Mouse (Mus musculus) intestine, embryonic 16.5 days (tissue): ENCODE data around the gene Gm609. TPM values are rescaled to one million over a fixed set of nuclear protein-coding genes. Genes with fewer than 3 reads are reported as not detected.
"Not testable (repeated sequence)": the region's sequence is repeated elsewhere in the genome, so short reads cannot be mapped to it uniquely, and the experiment has no call there.

ENCODE experiments used
- ATAC-seq: fragments of 200-750 bp; cut with Nextera tagmentation; 2 replicates; pipeline ENCODE4 v1.8.0; 2017; ENCODE audit warnings: moderate TSS enrichment, moderate library complexity
- H3K27ac ChIP-seq: fragments of 300-500 bp; sonication (generic); 2 replicates; pipeline ENCODE4 v1.5.1; 2014; ENCODE audit warnings: mild to moderate bottlenecking, low read length
- H3K27me3 ChIP-seq: fragments of 300-500 bp; sonication (generic); replicated peaks from 2 replicates; pipeline ENCODE4 v1.6.1; 2014; ENCODE audit warnings: low read length, control low read depth, mixed read lengths; ENCODE audit not compliant: control insufficient read depth, insufficient read depth
- H3K36me3 ChIP-seq: fragments of 300-500 bp; sonication (generic); 2 replicates; pipeline ENCODE4 v1.6.1; 2014; ENCODE audit warnings: low read length, control low read depth; ENCODE audit not compliant: control insufficient read depth, insufficient read depth
- H3K4me1 ChIP-seq: fragments of 300-500 bp; sonication (generic); 2 replicates; pipeline ENCODE4 v1.6.1; 2014; ENCODE audit warnings: low read length, control low read depth, mixed read lengths; ENCODE audit not compliant: control insufficient read depth, insufficient read depth
- H3K4me2 ChIP-seq: fragments of 300-500 bp; sonication (generic); 2 replicates; pipeline ENCODE4 v1.6.1; 2014; ENCODE audit warnings: low read depth, low read length, control low read depth
- H3K4me3 ChIP-seq: fragments of 300-500 bp; sonication (generic); 2 replicates; pipeline ENCODE4 v1.5.1; 2014; ENCODE audit warnings: mild to moderate bottlenecking, low read length
- H3K9ac ChIP-seq: fragments of 300-500 bp; sonication (generic); 2 replicates; pipeline ENCODE4 v1.6.1; 2014; ENCODE audit warnings: low read depth, low read length
- H3K9me3 ChIP-seq: fragments of 300-500 bp; sonication (generic); 2 replicates; pipeline ENCODE4 v1.6.1; 2016; ENCODE audit warnings: low read length, control low read depth; ENCODE audit not compliant: control insufficient read depth
- WGBS: fragments of 180-500 bp; shearing (Covaris S2); extraction: QIAGEN DNeasy Blood & Tissue Kit; methylation state at CpG from one replicate; pipeline ENCODE4 v1.1.7; 2014; 5-methylcytosine and 5-hydroxymethylcytosine counted together
- polyA plus RNA-seq: library from polyadenylated mRNA; unstranded; fragments of >200 nt; fragmentation: Nextera tagmentation; extraction: Ambion mirVana; gene quantifications from 2 replicates; pipeline ENCODE4 v1.2.1, GENCODE M21; 2015

The Gm609 gene
- polyA plus RNA-seq, 1 experiment from 2014 or later = 2.4 TPM

- Histone ChIP-seq H3K4me3 (no peak overlapping the region), H3K27me3 (no peaks in the 10 kb centered on the region), H3K9ac (no peak overlapping the region), H3K36me3 (no peaks in the 10 kb centered on the region; the same call in 1 of the 2 replicates), H3K9me3 (no peaks in the 10 kb centered on the region), H3K4me1 (no peaks in the 10 kb centered on the region), H3K27ac (no peak overlapping the region), H3K4me2 (no peak overlapping the region)
- 87% methylated on average over 1 of the region's 1 CpGs for WGBS
- ATAC-seq = 0 out of 2 replicates have a peak, but pooled peaks have one; percentile 21
Observed at GRCm38 (mm10) chr16:45437230-45437739, 55.5 kb downstream of the Gm609 start.

DNA sequence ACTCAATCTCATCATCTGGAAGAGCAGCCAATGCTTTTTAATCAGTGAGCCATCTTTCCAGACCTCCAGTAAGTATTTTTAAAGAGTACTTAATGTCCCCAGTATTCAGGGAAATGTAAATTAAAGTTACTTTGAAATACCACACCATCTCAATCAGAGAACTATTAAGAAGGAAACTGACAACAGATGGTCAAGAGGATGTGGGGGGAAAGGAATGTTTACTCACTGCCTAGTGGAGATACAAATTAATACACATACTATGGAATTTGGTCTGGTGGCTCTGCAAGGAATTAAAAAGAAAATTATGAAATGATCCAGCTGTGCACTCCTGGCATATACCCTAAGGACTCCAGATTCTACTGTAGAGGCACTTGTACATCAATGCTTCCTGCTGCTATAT is 57.2 kb downstream of the Gm609 start:
- Histone ChIP-seq H3K9ac (no peak overlapping the region), H3K4me1 (no peaks in the 10 kb centered on the region), H3K36me3 (no peaks in the 10 kb centered on the region; the same call in 1 of the 2 replicates), H3K27ac (no peak overlapping the region), H3K9me3 (no peaks in the 10 kb centered on the region), H3K4me3 (no peak overlapping the region), H3K4me2 (no peak overlapping the region), H3K27me3 (no peaks in the 10 kb centered on the region)
- ATAC-seq = peak; percentile 70

DNA sequence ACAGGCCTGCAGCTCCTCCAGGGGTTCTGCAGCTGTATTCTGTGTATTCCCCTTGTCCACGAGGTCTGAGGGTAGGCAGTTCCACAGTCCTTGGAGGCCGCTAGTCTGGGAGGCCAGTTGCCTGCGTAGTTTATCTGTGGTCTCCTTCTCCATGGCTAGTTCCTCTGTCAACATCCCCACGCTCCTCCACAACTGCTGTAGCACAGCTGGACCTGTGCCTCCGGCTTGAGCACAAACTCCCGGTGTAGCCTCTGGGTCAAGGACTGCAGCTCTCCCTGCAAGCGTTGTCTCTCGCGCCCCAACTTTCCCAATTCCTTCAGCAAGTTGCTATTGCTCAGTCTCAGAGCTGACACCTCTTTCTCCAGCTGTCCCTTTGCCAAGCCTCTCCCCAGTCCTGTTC is 65.1 kb downstream of the Gm609 start:
- Histone ChIP-seq H3K4me1 (no peaks in the 10 kb centered on the region), H3K27ac (no peak overlapping the region), H3K4me3 (no peak overlapping the region), H3K36me3 (no peaks in the 10 kb centered on the region), H3K9ac (no peak overlapping the region), H3K4me2 (no peak overlapping the region), H3K9me3 (no peaks in the 10 kb centered on the region), H3K27me3 (no peaks in the 10 kb centered on the region)
- WGBS = 75% methylated on average over 9 of the region's 9 CpGs
- no peak for ATAC-seq

DNA sequence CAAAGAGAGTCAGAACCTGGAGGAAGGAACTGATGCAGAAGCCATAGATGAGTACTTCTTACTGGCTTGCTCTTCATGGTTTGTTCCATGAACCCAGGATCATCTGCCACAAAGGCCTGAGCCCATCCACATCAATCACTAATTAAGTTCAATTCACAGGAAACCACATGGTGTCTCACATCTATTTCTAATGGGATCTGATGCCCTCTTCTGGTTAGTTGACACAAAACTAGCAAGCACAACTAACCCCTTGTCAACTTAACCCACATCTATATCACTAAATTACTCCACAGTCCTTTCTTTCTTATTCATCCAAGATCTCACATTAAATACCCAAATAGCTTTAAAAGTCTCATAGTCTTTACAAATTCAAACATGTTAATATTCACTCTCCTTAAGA is 79.3 kb downstream of the Gm609 start:
- Histone ChIP-seq H3K4me1 (no peaks in the 10 kb centered on the region), H3K36me3 (no peaks in the 10 kb centered on the region), H3K27ac (no peak overlapping the region), H3K4me3 (no peak overlapping the region), H3K9ac (no peak overlapping the region), H3K27me3 (no peaks in the 10 kb centered on the region), H3K9me3 (no peaks in the 10 kb centered on the region), H3K4me2 (no peak overlapping the region)
- ATAC-seq = no peak

- peak; percentile 31 for ATAC-seq
- H3K9ac ChIP-seq, H3K27me3 ChIP-seq, H3K27ac ChIP-seq, H3K9me3 ChIP-seq, H3K36me3 ChIP-seq, H3K4me1 ChIP-seq: not testable (repeated sequence)
- Histone ChIP-seq H3K4me2 (peak overlapping the region; percentile 66), H3K4me3 (peak overlapping the region; percentile 65)
- 29% methylated on average over 7 of the region's 7 CpGs for WGBS
Observed at GRCm38 (mm10) chr16:45409064-45409446, 83.7 kb downstream of the Gm609 start.

DNA sequence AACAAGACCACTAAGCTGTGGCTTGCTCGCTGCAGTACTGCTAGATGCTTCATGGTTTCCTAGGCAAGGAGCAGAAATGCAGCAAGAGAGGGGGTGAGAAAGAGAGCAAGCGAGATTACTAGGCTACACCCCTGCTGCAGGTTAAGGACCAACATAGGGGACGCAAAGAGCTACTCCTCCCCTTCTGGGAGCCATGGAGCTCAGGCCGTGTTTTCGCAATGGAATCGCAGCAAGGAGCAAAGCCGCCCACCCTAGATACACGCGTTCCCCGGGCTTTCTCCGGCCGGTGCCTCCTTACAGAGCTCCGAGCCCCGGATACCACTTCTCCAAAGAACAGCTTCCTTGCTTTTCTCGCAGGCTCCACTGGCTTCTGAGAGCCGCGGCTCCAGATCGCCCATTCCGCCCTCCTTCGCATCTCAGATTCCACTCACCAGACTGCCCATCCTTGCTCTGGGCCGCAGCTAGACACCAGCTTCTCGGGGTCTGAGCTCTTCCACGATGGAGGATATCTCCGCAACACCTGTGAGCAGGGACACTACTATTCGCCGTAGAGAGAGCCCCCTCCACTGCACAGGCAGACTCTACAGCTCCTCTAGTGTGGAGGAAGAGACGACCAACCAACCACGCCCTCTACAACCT is 84.2 kb downstream of the Gm609 start, which contains the start of gene Cd200:
Cd200 (minus strand) TSS at position 629 of the 639 bp plus-strand sequence.
- Histone ChIP-seq H3K27ac (peak within 1 kb of the TSS; percentile 49), H3K27me3 (no peaks in the 10 kb centered on the region), H3K9ac (peak within 1 kb of the TSS; percentile 65), H3K4me3 (peak within 1 kb of the TSS; percentile 65), H3K4me2 (peak within 1 kb of the TSS; percentile 66), H3K9me3 (no peaks in the 10 kb centered on the region), H3K36me3 (no peaks in the 10 kb centered on the region), H3K4me1 (no peaks in the 10 kb centered on the region)
- WGBS = 2% methylated on average over 28 of the region's 28 CpGs
- ATAC-seq = peak; percentile 95

DNA sequence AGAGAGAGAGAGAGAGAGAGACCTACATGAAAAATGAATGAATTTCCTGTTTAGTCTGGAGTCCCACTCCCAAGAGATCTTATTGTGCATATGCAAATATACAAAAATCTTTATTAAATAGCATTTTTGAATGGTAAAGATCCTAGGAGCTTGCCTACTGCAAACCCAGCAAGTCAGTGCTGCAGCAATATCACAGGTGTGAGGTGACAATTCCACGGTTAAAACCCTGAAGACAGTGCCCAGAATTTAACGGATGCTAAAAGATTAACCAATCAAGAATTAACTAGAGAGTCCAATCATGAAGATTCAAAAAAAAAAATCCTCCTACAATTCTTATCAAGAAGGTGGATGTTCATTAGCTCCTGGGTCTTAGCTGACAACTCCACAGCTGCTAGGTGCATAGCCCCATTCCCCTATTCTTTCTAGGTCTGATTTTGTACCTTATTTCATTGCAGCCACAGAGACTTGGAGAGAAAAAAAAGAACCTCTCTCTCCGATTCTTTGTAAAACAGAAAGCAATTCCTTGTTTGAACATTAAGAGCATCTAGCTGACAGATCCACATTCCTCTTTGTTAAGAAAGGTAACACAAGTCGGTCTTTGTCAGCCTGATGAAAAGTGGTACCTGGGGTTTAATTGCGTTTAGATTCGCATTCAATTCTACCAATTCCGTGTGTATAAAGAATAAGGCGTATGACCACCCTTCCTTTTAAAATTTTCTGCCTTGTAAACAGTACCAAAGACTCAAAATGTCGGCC is 84.9 kb downstream of the Gm609 start:
- 37% methylated on average over 9 of the region's 9 CpGs for WGBS
- ATAC-seq = no peak
- H3K9ac ChIP-seq = peak overlapping the region; percentile 65
- H3K4me3 ChIP-seq = peak overlapping the region; percentile 65
- no peaks in the 10 kb centered on the region for H3K9me3 ChIP-seq
- H3K36me3 ChIP-seq = no peaks in the 10 kb centered on the region
- H3K4me1 ChIP-seq = no peaks in the 10 kb centered on the region
- no peak overlapping the region for H3K27ac ChIP-seq
- H3K4me2 ChIP-seq = peak overlapping the region; percentile 66
- H3K27me3 ChIP-seq = no peaks in the 10 kb centered on the region

DNA sequence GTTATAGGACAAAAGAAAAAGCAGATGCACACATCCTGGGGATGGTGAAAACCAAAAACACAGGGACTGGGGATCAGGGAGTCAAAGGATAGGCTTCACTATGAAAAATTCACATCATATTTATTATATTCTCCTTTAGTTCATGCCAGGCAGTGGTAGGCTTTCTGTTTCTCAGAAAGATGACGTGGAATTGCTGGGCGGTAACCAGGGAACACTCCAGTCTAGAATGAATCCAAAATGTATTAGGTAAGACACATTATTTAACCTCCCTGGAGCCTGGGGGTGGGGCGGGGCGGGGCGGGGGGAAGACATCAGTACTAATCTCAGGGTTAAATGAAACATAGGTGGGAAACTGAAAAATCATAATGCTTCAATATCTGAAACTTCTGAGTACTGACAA is 85.7 kb downstream of the Gm609 start:
- Histone ChIP-seq H3K27me3 (no peaks in the 10 kb centered on the region), H3K27ac (no peak overlapping the region), H3K4me3 (no peak overlapping the region), H3K36me3 (no peaks in the 10 kb centered on the region), H3K9me3 (no peaks in the 10 kb centered on the region), H3K4me1 (no peaks in the 10 kb centered on the region), H3K4me2 (peak overlapping the region; percentile 2; the same call in 1 of the 2 replicates), H3K9ac (no peak overlapping the region)
- ATAC-seq = no peak
- WGBS = 88% methylated on average over 5 of the region's 5 CpGs

- Histone ChIP-seq H3K9ac (no peak overlapping the region), H3K27ac (no peak overlapping the region), H3K4me3 (no peak overlapping the region), H3K9me3 (no peaks in the 10 kb centered on the region), H3K27me3 (no peaks in the 10 kb centered on the region), H3K4me2 (no peak overlapping the region), H3K4me1 (no peaks in the 10 kb centered on the region), H3K36me3 (no peaks in the 10 kb centered on the region)
- WGBS = 79% methylated on average over 2 of the region's 2 CpGs
- ATAC-seq = no peak
Observed at GRCm38 (mm10) chr16:45402951-45403350, 89.8 kb downstream of the Gm609 start.
